Mouse (Mus musculus) megakaryocyte, embryonic 14.5 days (primary cell): ENCODE results near the gene 1700010B08Rik.

ENCODE experiments used
- FLI1 ChIP-seq: IDR thresholded peaks from 2 replicates; pipeline ENCODE4 v1.6.1; 2012; ENCODE audit warnings: low read length, inconsistent platforms, mixed read lengths
- GATA1 ChIP-seq: IDR thresholded peaks from 3 replicates; pipeline ENCODE4 v1.6.1; 2012; ENCODE audit warnings: mixed read lengths, low read length, inconsistent platforms, borderline replicate concordance

DNA sequence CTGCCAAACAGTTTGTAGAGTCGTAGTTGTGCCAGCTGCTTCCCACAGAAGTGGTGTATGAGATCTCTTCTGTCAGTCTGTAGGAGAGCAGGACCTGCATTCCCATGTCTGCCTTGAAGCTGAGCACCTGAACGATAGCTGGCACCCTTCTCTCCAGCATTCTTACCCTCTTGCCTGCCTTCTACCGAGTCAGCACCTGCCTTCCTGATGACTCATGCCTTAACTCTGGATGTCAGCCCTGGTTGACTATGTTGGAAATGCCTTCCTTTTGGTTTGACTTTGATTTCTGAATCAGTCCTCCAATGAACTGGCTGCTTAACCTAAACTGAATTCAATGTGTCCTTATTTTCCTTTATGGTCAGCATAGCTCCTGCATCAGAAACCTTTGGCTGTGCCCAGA is 20.4 kb upstream of the 1700010B08Rik start:
- TF ChIP-seq GATA1: no peak
- no peak for TF ChIP-seq FLI1
